Mouse (Mus musculus) ES-Bruce4 (cell line): ENCODE data around the gene Cabin1. TPM values are rescaled to one million over a fixed set of nuclear protein-coding genes. Genes with fewer than 3 reads are reported as not detected.

ENCODE experiments used
- H3K27ac ChIP-seq: 2 replicates; pipeline ENCODE4 v1.5.1; 2012; ENCODE audit warnings: low read length, inconsistent platforms; ENCODE audit not compliant: insufficient read depth
- H3K27me3 ChIP-seq: 2 replicates; pipeline ENCODE4 v1.6.1; 2012; ENCODE audit warnings: mild to moderate bottlenecking, low read length, inconsistent platforms; ENCODE audit not compliant: control insufficient read depth, poor library complexity, insufficient read depth, severe bottlenecking
- H3K36me3 ChIP-seq: 2 replicates; pipeline ENCODE4 v1.6.1; 2012; ENCODE audit warnings: inconsistent platforms, mild to moderate bottlenecking, low read length, moderate library complexity; ENCODE audit not compliant: control insufficient read depth, poor library complexity, insufficient read depth, severe bottlenecking
- H3K4me1 ChIP-seq: one replicate; pipeline ENCODE4 v1.8.1; 2011; ENCODE audit warnings: low read length; ENCODE audit not compliant: control insufficient read depth, insufficient read depth
- H3K4me3 ChIP-seq: 2 replicates; pipeline ENCODE4 v1.5.1; 2011; ENCODE audit warnings: low read depth, mild to moderate bottlenecking, low read length
- H3K9ac ChIP-seq: 2 replicates; pipeline ENCODE4 v1.6.1; 2012; ENCODE audit warnings: low read depth, mild to moderate bottlenecking, inconsistent platforms; ENCODE audit not compliant: poor library complexity, severe bottlenecking
- H3K9me3 ChIP-seq: replicated peaks from 2 replicates; pipeline ENCODE4 v1.6.1; 2012; ENCODE audit warnings: mild to moderate bottlenecking, low read length, inconsistent platforms; ENCODE audit not compliant: control insufficient read depth, poor library complexity, insufficient read depth, severe bottlenecking
- CTCF ChIP-seq: IDR thresholded peaks from one replicate; pipeline ENCODE4 v1.8.1; 2011; ENCODE audit warnings: low read depth, low read length
- EP300 ChIP-seq: IDR thresholded peaks from 2 replicates; pipeline ENCODE4 v1.6.1; 2011; ENCODE audit warnings: low read depth, low read length; ENCODE audit not compliant: insufficient read depth
- POLR2A ChIP-seq: IDR thresholded peaks from one replicate; pipeline ENCODE4 v1.8.1; 2011; ENCODE audit warnings: low read length; ENCODE audit not compliant: insufficient read depth
- polyA plus RNA-seq: library from polyadenylated mRNA; stranded (reverse); fragments of >200 nt; gene quantifications from 2 replicates; pipeline ENCODE4 v1.2.4, GENCODE M21; 2011; ENCODE audit warnings: low read depth; ENCODE audit not compliant: missing spikeins, insufficient read depth, insufficient read length

Gene Cabin1
- polyA plus RNA-seq, 1 experiment = 41.5 TPM

- Histone ChIP-seq H3K9ac (no peak overlapping the region), H3K36me3 (no peaks in the 10 kb centered on the region), H3K27me3 (no peaks in the 10 kb centered on the region), H3K9me3 (no peaks in the 10 kb centered on the region), H3K4me3 (no peak overlapping the region), H3K4me1 (no peaks in the 10 kb centered on the region), H3K27ac (no peak overlapping the region)
- no peak for TF ChIP-seq EP300
These were observed 148.1 kb downstream of the Cabin1 start for GRCm38 (mm10) chr10:75616044-75616443.

DNA sequence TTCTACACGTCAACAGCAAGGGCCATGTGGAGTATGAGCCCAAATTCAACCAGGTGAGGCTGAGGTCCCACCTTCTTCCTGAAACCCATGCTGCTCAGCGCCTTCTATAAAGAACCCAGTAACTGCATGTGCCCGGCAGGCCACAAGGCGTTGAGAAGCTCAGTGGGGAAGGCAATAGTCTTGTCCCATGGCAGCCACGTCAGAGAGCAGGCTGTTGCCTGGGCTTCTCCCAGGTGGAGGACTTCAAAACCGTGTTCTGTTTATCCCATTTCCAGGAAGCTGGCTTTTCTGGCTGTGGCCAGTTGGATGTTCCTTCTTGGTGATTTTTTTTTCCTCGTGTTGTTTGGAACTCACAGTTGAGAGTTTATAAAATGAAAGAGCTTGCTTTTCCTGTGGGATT is 153.7 kb downstream of the Cabin1 start:
- H3K27me3 ChIP-seq = no peaks in the 10 kb centered on the region
- H3K9me3 ChIP-seq = no peaks in the 10 kb centered on the region
- no peak overlapping the region for H3K9ac ChIP-seq
- H3K4me1 ChIP-seq = no peaks in the 10 kb centered on the region
- H3K27ac ChIP-seq = no peak overlapping the region
- H3K36me3 ChIP-seq = no peaks in the 10 kb centered on the region
- no peak for TF ChIP-seq CTCF
- no peak overlapping the region for H3K4me3 ChIP-seq

DNA sequence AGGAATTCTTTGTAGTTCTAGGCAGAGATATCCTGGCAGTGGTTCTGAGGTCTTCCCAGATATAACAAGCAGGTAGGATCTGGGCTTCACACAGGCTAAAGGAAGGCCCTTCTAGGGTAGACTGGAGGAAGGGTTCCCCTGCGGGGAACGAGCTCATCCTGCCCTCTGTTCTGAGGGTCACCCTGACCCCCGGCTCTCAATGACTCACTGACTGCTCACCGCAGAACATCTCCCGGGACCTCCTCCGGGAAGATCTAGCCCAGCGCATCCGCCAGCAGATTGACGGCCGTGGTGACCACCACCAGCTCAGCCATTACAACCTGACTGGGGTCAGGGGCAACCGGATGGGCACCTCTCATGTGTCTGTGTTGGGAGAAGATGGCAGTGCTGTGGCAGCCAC is 155.2 kb downstream of the Cabin1 start:
- no peak for TF ChIP-seq CTCF
- TF ChIP-seq POLR2A = no peak
- no peak for TF ChIP-seq EP300
- H3K9me3 ChIP-seq = no peaks in the 10 kb centered on the region
- no peaks in the 10 kb centered on the region for H3K36me3 ChIP-seq
- no peaks in the 10 kb centered on the region for H3K27me3 ChIP-seq
- no peak overlapping the region for H3K9ac ChIP-seq
- H3K4me3 ChIP-seq = no peak overlapping the region
- H3K27ac ChIP-seq = no peak overlapping the region
- H3K4me1 ChIP-seq = no peaks in the 10 kb centered on the region

DNA sequence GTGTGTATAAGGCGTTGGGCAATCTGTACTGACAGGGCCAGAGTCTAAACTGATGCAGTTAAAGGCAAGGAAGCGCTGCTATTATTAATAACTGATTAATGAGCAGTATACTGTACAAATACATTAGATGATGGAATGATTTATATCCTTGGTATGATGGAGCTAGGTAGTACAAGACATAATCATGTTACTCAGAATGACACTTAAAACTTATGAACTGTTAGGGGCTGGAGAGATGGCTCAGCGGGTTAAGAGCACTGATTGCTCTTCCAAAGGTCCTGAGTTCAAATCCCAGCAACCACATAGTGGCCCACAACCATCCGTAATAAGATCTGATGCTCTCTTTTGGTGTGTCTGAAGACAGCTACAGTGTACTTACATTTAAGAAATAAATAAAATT is 156.9 kb downstream of the Cabin1 start:
- Histone ChIP-seq H3K27me3 (no peaks in the 10 kb centered on the region), H3K4me1 (no peaks in the 10 kb centered on the region), H3K9me3 (no peaks in the 10 kb centered on the region), H3K4me3 (no peak overlapping the region), H3K9ac (no peak overlapping the region), H3K27ac (no peak overlapping the region), H3K36me3 (no peaks in the 10 kb centered on the region)
- TF ChIP-seq POLR2A (no peak), EP300 (no peak), CTCF (no peak)

GRCm38 (mm10) chr10:75605162-75605846 is 158.8 kb downstream of the Cabin1 start:
- Histone ChIP-seq H3K9me3 (no peaks in the 10 kb centered on the region), H3K27me3 (no peaks in the 10 kb centered on the region), H3K4me3 (no peak overlapping the region), H3K9ac (no peak overlapping the region), H3K27ac (no peak overlapping the region), H3K36me3 (no peaks in the 10 kb centered on the region), H3K4me1 (no peaks in the 10 kb centered on the region)
- TF ChIP-seq CTCF (peak; percentile 59), POLR2A (no peak)

DNA sequence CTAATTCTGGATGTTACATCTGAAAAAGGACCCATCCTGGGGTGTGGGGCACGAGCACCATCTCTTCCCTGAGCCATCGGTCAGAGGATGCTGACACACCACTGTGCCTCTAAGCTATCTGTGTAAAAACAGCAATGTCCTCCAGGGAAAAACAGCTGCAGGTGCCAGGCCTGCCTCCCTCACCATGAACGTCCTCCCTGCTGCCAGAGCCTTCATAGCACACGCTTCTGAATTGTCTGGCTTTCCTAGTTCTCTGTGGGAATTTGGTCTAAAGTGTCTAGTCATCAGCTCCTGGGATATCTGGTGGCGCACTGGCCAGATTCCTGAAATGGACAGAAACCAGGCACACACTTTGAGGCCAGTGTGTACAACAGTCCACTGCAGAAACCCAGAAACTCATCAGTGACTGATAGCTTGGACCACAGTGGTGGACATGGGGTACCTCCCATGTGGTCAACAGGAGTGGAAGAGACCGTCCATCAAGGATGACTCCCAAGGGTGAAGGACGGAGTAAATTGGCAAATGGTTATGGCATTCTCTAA is 163.9 kb downstream of the Cabin1 start:
- no peaks in the 10 kb centered on the region for H3K4me1 ChIP-seq
- H3K9ac ChIP-seq = no peak overlapping the region
- no peaks in the 10 kb centered on the region for H3K9me3 ChIP-seq

More for the DNA sequence above, 163.9 kb downstream of the Cabin1 start:
- TF ChIP-seq EP300 = no peak
- TF ChIP-seq POLR2A = no peak
- no peak for TF ChIP-seq CTCF
- Histone ChIP-seq H3K27ac (no peak overlapping the region), H3K27me3 (no peaks in the 10 kb centered on the region), H3K36me3 (no peaks in the 10 kb centered on the region), H3K4me3 (no peak overlapping the region)

Other genes starting within 250 kb of the Cabin1 start
- gene Snrpd3, start 246.8 kb downstream of the Cabin1 start, polyA plus RNA-seq = 506 and 548 TPM in 2 replicates
- 8.1 and 9.9 TPM in 2 replicates for gene Gucd1, start 246.4 kb downstream of the Cabin1 start, polyA plus RNA-seq
- not detected in 2 replicates for gene Lrrc75b, start 204.0 kb downstream of the Cabin1 start, polyA plus RNA-seq
- 2.8 and 4.4 TPM in 2 replicates for gene Ggt1, start 202.7 kb downstream of the Cabin1 start, polyA plus RNA-seq
- gene Ggt5, start 175.0 kb downstream of the Cabin1 start, polyA plus RNA-seq = 0.81 and 0.90 TPM in 2 replicates
- 11.1 and 11.7 TPM in 2 replicates for gene Susd2, start 120.3 kb downstream of the Cabin1 start, polyA plus RNA-seq
- gene Ddt, start 9.1 kb upstream of the Cabin1 start, polyA plus RNA-seq = 99.5 and 108 TPM in 2 replicates
- not detected in 2 replicates for gene Gm20441, start 16.6 kb upstream of the Cabin1 start, polyA plus RNA-seq
- gene Gstt3, start 17.1 kb upstream of the Cabin1 start, polyA plus RNA-seq = 9.7 and 11.6 TPM in 2 replicates
- gene Gstt1, start 34.2 kb upstream of the Cabin1 start, polyA plus RNA-seq = 8.9 and 9.5 TPM in 2 replicates
- not detected in 2 replicates for gene Gstt4, start 58.2 kb upstream of the Cabin1 start, polyA plus RNA-seq
- gene Gstt2, start 73.1 kb upstream of the Cabin1 start, polyA plus RNA-seq = 26.3 and 31.9 TPM in 2 replicates
- gene Mif, start 95.9 kb upstream of the Cabin1 start, polyA plus RNA-seq = 1,651 and 1,929 TPM in 2 replicates
- 9.6 and 13.8 TPM in 2 replicates for gene Derl3, start 129.1 kb upstream of the Cabin1 start, polyA plus RNA-seq
- gene Smarcb1, start 157.3 kb upstream of the Cabin1 start, polyA plus RNA-seq = 71.1 and 79.6 TPM in 2 replicates
- gene Chchd10, start 168.8 kb upstream of the Cabin1 start, polyA plus RNA-seq = 405 and 450 TPM in 2 replicates
- 23.1 and 27.9 TPM in 2 replicates for gene Mmp11, start 172.2 kb upstream of the Cabin1 start, polyA plus RNA-seq
- 0.66 and 0.91 TPM in 2 replicates for gene Gm867, start 176.3 kb upstream of the Cabin1 start, polyA plus RNA-seq
- gene Vpreb3, start 178.7 kb upstream of the Cabin1 start, polyA plus RNA-seq = 1.2 TPM in 1 of 2 replicates, not detected in the other
- 0.38 and 0.43 TPM in 2 replicates for gene Gm5134, start 190.2 kb upstream of the Cabin1 start, polyA plus RNA-seq